Mouse (Mus musculus) hindbrain, embryonic 15.5 days (tissue): Measurements from ENCODE around the gene Gm16253. TPM values are rescaled to one million over a fixed set of nuclear protein-coding genes. Genes with fewer than 3 reads are reported as not detected.

Source experiments
- ATAC-seq: fragments of 200-750 bp; cut with Nextera tagmentation; 2 replicates; pipeline ENCODE4 v1.8.0; 2017; ENCODE audit warnings: low read depth, moderate number of reproducible peaks, moderate TSS enrichment; ENCODE audit not compliant: low FRiP score
- H3K27ac ChIP-seq: fragments of 300-500 bp; sonication (generic); replicated peaks from 2 replicates; pipeline ENCODE4 v1.5.1; 2015; ENCODE audit warnings: mild to moderate bottlenecking, inconsistent platforms
- H3K27me3 ChIP-seq: fragments of 300-500 bp; sonication (generic); 2 replicates; pipeline ENCODE4 v1.6.1; 2015; ENCODE audit warnings: control low read depth, inconsistent platforms
- H3K36me3 ChIP-seq: fragments of 300-500 bp; sonication (generic); 2 replicates; pipeline ENCODE4 v1.6.1; 2015; ENCODE audit warnings: control low read depth, inconsistent platforms
- H3K4me1 ChIP-seq: fragments of 300-500 bp; sonication (generic); replicated peaks from 2 replicates; pipeline ENCODE4 v1.6.1; 2015; ENCODE audit warnings: control low read depth, inconsistent platforms
- H3K4me2 ChIP-seq: fragments of 300-500 bp; sonication (generic); 2 replicates; pipeline ENCODE4 v1.6.1; 2015; ENCODE audit warnings: moderate library complexity, mild to moderate bottlenecking, inconsistent platforms
- H3K4me3 ChIP-seq: fragments of 300-500 bp; sonication (generic); 2 replicates; pipeline ENCODE4 v1.5.1; 2015; ENCODE audit warnings: mild to moderate bottlenecking, inconsistent platforms
- H3K9ac ChIP-seq: fragments of 300-500 bp; sonication (generic); 2 replicates; pipeline ENCODE4 v1.6.1; 2015; ENCODE audit warnings: inconsistent platforms
- H3K9me3 ChIP-seq: fragments of 300-500 bp; sonication (generic); 2 replicates; pipeline ENCODE4 v1.6.1; 2016; ENCODE audit warnings: control low read depth, inconsistent platforms
- WGBS: fragments of 180-500 bp; shearing (Covaris S2); methylation state at CpG from one replicate; pipeline ENCODE4 v1.1.7; 2015; 5-methylcytosine and 5-hydroxymethylcytosine counted together
- polyA plus RNA-seq: library from polyadenylated mRNA; unstranded; fragments of >200 nt; fragmentation: Nextera tagmentation; extraction: Ambion mirVana; gene quantifications from 2 replicates; pipeline ENCODE4 v1.2.1, GENCODE M21; 2015

Gm16253 gene
- polyA plus RNA-seq, 1 experiment from 2014 or later = 2.2 TPM

DNA sequence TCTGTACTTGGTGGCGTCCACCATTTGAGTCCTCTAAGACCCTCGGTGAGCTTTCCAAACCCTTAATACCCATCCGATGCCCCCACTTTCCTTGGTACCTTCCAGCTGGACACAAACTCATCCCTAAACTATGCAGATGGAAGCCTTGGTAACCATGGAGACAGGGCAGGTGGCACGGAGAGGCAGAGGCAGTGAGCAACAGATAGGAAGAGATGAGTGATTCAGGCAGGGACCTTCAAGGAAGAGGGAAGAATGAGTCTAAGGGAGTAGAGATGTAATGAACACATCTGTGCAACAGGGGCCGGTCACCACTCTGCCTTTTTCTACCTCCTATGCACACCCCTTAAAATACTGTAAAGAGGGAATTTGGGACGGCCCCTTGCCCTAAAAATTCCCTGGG lies 18.9 kb downstream of the Gm16253 start:
- no peaks in the 10 kb centered on the region for H3K9me3 ChIP-seq
- WGBS = 23% methylated on average over 6 of the region's 6 CpGs
- H3K9ac ChIP-seq = peak overlapping the region; percentile 70; the same call in 1 of the 2 replicates
- ATAC-seq = no peak
- peaks cover 67% of the 10 kb centered on the region for H3K4me1 ChIP-seq
- peak overlapping the region; percentile 99 for H3K4me2 ChIP-seq
- no peaks in the 10 kb centered on the region for H3K27me3 ChIP-seq
- H3K36me3 ChIP-seq = no peaks in the 10 kb centered on the region
- peak overlapping the region; percentile 52 for H3K4me3 ChIP-seq
- H3K27ac ChIP-seq = peak overlapping the region; percentile 75

DNA sequence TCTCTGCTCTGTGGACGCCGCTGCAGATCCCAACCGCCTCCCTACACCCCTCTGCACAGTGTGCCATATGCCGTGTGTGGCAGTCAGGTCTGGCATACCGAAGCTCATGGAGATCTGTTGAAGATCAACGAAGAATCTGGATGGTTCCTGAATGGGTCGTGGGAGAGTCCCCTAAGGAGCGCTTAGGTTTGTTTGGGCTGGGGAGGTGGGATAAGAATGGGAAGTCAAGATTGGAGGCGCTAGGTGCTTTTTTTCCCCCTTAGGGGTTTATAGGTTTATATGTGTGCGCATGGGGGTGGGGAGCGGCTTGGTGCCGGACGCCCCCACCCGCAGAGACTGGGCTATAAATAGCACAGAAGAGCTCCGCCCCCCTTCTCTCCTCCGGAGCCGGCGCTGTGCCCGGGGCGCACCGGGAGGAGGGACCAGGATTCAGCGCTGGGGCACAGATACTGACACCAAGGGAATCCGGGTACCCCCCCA lies 19.5 kb downstream of the Gm16253 start, which contains the start of gene Ankrd34a:
Ankrd34a (plus strand) TSS at position 409 of the 480 bp plus-strand sequence.
- 2% methylated on average over 17 of the region's 23 CpGs for WGBS
- no peak for ATAC-seq
- Histone ChIP-seq H3K4me2 (peak within 1 kb of the TSS; percentile 99), H3K27ac (peak within 1 kb of the TSS; percentile 75), H3K36me3 (no peaks in the 10 kb centered on the region), H3K9me3 (no peaks in the 10 kb centered on the region), H3K27me3 (no peaks in the 10 kb centered on the region), H3K9ac (peak within 1 kb of the TSS; percentile 70), H3K4me1 (peaks cover 68% of the 10 kb centered on the region), H3K4me3 (peak within 1 kb of the TSS; percentile 52)

DNA sequence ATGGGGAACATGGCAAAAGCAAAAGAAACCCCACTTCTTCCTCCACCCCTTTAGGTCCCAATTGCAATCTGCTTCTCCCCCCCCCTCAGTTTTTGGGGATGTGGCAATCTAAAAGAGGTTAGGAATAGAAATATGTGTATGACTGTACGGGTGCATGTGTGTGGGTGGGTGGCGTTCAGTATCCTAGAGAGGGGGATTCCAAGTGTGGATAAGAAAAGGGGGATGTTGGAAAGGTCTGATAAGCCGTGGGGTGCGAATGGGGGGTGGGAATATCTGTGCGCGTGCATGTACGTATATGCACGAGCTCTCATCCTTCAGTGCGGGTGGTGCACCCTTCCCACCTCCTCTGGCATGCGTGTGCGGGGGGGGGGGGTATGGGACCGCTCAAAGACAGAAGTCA lies 20.1 kb downstream of the Gm16253 start:
- H3K4me3 ChIP-seq = peak overlapping the region; percentile 52
- ATAC-seq = no peak
- H3K27me3 ChIP-seq = no peaks in the 10 kb centered on the region
- peak overlapping the region; percentile 70 for H3K9ac ChIP-seq
- no peaks in the 10 kb centered on the region for H3K9me3 ChIP-seq
- H3K4me2 ChIP-seq = peak overlapping the region; percentile 99
- H3K36me3 ChIP-seq = no peaks in the 10 kb centered on the region
- WGBS = 0% methylated on average over 10 of the region's 12 CpGs
- peaks cover 71% of the 10 kb centered on the region for H3K4me1 ChIP-seq
- peak overlapping the region; percentile 75 for H3K27ac ChIP-seq

DNA sequence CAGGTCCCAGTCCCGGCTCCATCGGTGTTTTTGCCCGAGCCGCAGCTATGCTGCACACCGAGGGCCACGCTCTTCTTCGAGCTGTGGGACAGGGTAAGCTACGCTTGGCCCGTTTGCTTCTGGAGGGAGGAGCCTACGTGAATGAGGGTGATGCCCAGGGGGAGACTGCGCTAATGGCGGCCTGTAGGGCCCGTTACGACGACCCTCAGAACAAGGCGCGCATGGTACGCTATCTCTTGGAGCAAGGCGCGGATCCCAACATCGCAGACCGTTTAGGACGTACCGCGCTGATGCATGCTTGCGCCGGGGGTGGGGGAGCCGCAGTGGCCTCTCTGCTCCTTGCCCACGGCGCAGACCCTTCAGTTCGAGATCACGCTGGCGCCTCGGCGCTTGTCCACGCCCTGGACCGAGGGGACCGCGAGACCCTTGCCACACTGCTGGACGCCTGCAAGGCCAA lies 20.7 kb downstream of the Gm16253 start:
- peak overlapping the region; percentile 70 for H3K9ac ChIP-seq
- H3K27me3 ChIP-seq = no peaks in the 10 kb centered on the region
- under 1% methylated on average over 40 of the region's 40 CpGs for WGBS
- H3K4me1 ChIP-seq = peaks cover 75% of the 10 kb centered on the region
- H3K9me3 ChIP-seq = no peaks in the 10 kb centered on the region
- no peak for ATAC-seq
- no peaks in the 10 kb centered on the region for H3K36me3 ChIP-seq
- peak overlapping the region; percentile 99 for H3K4me2 ChIP-seq
- peak overlapping the region; percentile 52 for H3K4me3 ChIP-seq
- peak overlapping the region; percentile 75 for H3K27ac ChIP-seq

DNA sequence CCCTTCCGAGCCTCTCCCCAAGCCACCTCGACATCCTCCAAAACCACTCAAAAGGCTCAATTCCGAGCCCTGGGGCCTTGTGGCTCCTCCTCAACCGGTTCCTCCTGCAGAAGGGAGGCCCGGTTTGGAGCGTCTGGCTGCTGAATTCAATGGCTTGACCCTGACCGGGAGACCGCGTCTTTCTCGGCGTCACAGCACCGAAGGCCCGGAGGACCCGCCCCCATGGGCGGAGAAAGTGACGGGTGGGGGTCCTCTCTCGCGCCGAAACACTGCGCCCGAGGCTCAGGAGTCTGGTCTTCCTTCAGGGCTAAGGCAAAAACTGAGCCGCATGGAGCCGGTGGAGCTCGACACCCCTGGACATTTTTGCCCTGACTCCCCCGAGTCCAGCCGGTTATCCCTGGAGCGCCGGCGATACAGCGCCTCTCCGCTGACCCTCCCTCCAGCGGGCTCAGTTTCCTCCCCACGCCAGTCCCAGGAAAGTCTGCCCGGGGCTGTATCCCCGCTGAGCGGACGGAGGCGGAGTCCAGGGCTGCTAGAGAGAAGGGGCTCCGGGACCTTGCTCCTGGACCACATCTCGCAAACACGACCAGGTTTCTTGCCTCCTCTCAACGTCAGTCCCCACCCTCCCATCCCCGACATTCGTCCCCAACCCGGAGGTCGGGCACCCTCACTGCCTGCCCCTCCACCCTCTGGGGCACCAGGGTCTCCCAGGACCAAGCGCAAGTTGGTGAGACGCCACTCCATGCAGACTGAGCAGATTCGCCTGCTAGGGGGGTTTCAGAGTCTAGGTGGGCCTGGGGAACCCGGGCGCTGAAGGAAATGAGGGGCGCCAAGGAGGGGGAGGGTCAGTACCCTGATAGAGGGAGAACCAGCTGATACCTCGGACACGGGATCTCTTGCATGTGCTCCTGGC lies 21.6 kb downstream of the Gm16253 start:
- Histone ChIP-seq H3K36me3 (no peaks in the 10 kb centered on the region), H3K27ac (peak overlapping the region; percentile 75), H3K9me3 (no peaks in the 10 kb centered on the region), H3K27me3 (no peaks in the 10 kb centered on the region), H3K9ac (peak overlapping the region; percentile 70), H3K4me3 (peak overlapping the region; percentile 52), H3K4me1 (peaks cover 75% of the 10 kb centered on the region), H3K4me2 (peak overlapping the region; percentile 99)
- no peak for ATAC-seq
- WGBS = 3% methylated on average over 53 of the region's 54 CpGs

DNA sequence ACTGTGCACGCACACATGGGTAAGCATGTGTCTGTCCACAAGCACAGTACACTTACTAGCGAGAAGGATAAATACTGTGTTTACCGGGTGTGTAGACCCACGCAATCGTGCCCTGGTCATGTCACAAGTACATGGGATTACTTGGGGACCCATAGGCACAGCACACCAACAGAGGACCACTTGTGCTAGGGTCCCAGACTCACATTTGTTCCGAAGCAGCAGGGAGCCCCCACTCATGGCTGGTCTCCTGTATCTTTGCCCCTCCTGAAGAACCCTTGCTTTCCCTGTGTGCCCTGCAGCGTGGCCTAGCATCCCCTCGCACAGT lies 22.2 kb downstream of the Gm16253 start:
- no peak for ATAC-seq
- Histone ChIP-seq H3K9ac (0 out of 2 replicates have a peak overlapping the region, but pooled peaks have one; percentile 6), H3K4me2 (peak overlapping the region; percentile 99), H3K27ac (no peak overlapping the region), H3K27me3 (no peaks in the 10 kb centered on the region), H3K4me1 (peaks cover 81% of the 10 kb centered on the region), H3K4me3 (peak overlapping the region; percentile 52), H3K36me3 (no peaks in the 10 kb centered on the region), H3K9me3 (no peaks in the 10 kb centered on the region)
- 46% methylated on average over 8 of the region's 8 CpGs for WGBS

DNA sequence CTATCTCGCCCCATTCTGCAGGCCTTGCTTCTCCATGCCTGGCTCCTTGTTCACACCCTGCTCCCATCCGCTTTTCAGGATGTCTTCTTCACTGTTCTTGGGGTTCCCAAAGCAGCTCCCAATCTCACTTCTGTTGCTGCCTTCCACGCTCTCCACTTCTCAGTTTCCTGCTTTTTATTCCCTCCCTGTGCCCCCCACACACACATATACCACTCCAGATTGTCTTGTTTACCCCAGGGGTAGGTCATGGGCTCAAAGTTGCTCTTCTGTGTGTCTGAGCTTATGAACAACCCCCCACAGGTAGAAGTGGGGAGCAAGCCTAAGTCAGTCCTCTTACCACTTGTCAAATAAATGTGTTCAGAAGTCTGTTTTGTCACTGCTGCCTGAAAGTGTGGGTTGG lies 22.6 kb downstream of the Gm16253 start:
- H3K4me2 ChIP-seq = peak overlapping the region; percentile 99
- no peaks in the 10 kb centered on the region for H3K27me3 ChIP-seq
- no peaks in the 10 kb centered on the region for H3K36me3 ChIP-seq
- peak overlapping the region; percentile 52; the same call in 1 of the 2 replicates for H3K4me3 ChIP-seq
- H3K27ac ChIP-seq = no peak overlapping the region
- H3K9ac ChIP-seq = 0 out of 2 replicates have a peak overlapping the region, but pooled peaks have one; percentile 6
- H3K4me1 ChIP-seq = peaks cover 85% of the 10 kb centered on the region
- no peaks in the 10 kb centered on the region for H3K9me3 ChIP-seq
- no peak for ATAC-seq
- WGBS = 73% methylated on average over 3 of the region's 3 CpGs

DNA sequence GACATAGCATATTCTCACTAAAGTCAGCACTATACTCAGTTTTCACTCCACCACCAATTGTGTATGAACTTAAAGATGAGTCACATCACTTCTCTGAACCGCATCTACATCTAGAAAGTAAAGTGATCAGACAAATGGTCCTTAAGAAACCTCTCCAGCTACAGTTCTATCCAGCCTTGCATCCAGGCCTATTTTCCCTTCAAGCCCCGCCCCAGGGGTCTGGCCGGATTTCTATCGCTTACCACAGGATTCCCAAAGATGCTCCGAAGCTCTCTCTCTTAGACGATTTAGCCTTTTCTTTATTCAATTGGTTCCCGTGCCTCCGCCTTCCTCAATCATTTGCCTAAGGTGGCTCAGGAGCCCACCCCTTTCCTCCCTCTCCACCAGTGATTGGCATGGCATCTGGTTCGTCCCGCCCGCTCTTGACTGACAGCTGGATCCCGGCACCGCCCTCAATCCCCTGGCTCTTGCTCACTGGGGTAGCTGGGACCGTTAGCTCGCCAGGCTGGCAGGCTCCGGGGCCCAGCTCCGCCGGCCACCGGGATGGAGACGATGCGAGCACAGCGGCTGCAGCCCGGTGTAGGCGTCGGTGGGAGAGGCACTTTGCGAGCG lies 24.0 kb downstream of the Gm16253 start, which contains the start of gene Lix1l:
Lix1l (plus strand) TSS at position 511 of the 612 bp plus-strand sequence.
- WGBS = under 1% methylated on average over 26 of the region's 27 CpGs
- peaks cover 90% of the 10 kb centered on the region for H3K4me1 ChIP-seq

DNA sequence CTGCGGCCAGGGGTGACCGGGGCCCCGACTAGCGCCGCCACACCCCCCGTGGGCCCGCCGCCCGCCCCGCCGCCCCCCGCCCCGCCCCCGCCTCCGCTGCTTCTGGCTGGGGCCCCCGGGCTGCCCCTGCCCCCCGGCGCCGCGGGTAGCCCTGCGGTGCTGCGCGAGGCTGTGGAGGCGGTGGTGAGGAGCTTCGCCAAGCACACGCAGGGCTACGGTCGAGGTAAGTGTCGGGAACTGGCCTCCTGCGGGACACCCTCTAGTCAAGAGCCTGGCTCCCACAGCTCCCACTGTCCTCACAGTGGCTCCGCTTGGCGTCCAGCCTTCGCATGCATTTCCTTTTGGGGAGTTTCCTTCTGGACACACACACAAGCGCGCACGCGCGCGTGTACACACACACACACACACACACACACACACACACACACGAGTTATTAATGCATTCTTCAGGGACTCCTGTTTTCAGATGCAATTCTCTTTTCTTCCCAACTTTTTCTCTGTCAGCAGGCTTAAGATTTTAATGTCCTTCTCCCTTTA lies 24.5 kb downstream of the Gm16253 start:
- H3K27ac ChIP-seq = peak overlapping the region; percentile 97

More for the DNA sequence above, 24.0 kb downstream of the Gm16253 start, which contains the start of gene Lix1l:
- Histone ChIP-seq H3K4me2 (peak within 1 kb of the TSS; percentile 70), H3K9ac (peak within 1 kb of the TSS; percentile 89), H3K36me3 (no peaks in the 10 kb centered on the region), H3K27ac (peak within 1 kb of the TSS; percentile 97), H3K27me3 (no peaks in the 10 kb centered on the region), H3K4me3 (peak within 1 kb of the TSS; percentile 86), H3K9me3 (no peaks in the 10 kb centered on the region)
- ATAC-seq = peak; percentile 94

DNA sequence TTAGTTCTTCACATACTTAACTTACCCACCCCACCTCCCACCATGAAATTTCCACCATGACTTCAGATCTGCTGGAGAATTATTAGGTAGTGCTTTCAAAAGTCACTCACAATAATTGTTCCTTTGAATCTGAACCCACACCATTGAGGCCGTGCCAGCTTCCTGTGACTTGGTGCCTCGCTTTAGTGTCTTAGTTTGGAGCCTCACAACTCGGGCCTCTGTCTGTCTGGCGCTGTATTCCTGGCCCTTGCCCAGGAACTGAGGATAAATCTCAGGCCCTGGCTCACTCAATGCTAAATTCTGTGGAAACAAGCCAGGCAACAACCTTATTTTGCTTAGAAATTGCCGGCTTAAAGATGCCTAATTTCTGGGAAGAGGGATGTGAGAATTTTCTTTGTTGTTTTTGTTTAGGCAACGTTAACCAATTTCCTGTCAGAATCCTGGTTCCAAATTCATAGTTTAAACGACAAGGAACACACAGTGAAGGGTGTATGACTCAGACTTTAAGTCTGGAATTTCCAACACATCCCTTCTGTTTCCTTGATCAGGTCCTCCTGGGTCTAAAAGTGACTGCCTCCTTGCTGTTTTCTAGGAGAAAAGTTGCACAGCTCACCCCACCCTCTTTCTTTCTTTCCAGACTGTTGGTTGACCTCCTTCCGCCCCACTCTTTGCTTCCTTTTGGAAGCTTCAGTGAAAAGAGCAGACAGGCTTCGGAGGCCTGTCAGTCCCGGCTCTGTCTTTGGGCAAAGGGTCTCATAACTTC lies 25.3 kb downstream of the Gm16253 start:
- Histone ChIP-seq H3K4me1 (peaks cover 77% of the 10 kb centered on the region), H3K4me2 (peak overlapping the region; percentile 70), H3K27me3 (no peaks in the 10 kb centered on the region), H3K36me3 (no peaks in the 10 kb centered on the region), H3K9me3 (no peaks in the 10 kb centered on the region), H3K9ac (peak overlapping the region; percentile 89), H3K27ac (peak overlapping the region; percentile 97), H3K4me3 (peak overlapping the region; percentile 86)
- no peak for ATAC-seq
- WGBS = 8% methylated on average over 10 of the region's 10 CpGs

More for the DNA sequence above, 24.5 kb downstream of the Gm16253 start:
- peak overlapping the region; percentile 86 for H3K4me3 ChIP-seq
- H3K9me3 ChIP-seq = no peaks in the 10 kb centered on the region
- H3K4me2 ChIP-seq = peak overlapping the region; percentile 70
- H3K36me3 ChIP-seq = no peaks in the 10 kb centered on the region
- WGBS = under 1% methylated on average over 35 of the region's 40 CpGs
- ATAC-seq = peak; percentile 60
- peaks cover 84% of the 10 kb centered on the region for H3K4me1 ChIP-seq
- peak overlapping the region; percentile 89 for H3K9ac ChIP-seq
- no peaks in the 10 kb centered on the region for H3K27me3 ChIP-seq

DNA sequence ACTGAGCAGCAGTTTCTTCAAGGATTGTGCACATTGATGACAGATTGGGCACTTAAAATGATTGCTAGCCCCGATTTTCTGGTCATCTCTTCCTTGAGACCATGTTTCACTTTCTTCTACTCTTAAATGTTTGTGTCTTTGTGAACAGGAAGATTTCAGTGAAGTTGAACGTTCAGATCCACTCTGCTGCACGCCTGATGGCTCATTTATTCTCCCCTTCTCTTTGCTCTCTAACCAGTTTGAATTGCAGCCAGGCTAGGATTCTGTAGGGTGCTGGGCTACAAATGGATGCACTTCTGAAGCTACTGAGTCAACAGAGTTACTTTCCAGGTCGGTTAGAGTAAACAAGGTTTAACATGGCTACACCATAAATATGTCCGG lies 25.9 kb downstream of the Gm16253 start:
- ATAC-seq = no peak
- H3K4me1 ChIP-seq = peaks cover 75% of the 10 kb centered on the region

More for the DNA sequence above, 25.9 kb downstream of the Gm16253 start:
- 16% methylated on average over 5 of the region's 5 CpGs for WGBS
- H3K36me3 ChIP-seq = no peaks in the 10 kb centered on the region
- H3K9me3 ChIP-seq = no peaks in the 10 kb centered on the region
- H3K27ac ChIP-seq = peak overlapping the region; percentile 97
- H3K4me3 ChIP-seq = peak overlapping the region; percentile 86
- H3K4me2 ChIP-seq = peak overlapping the region; percentile 70
- no peaks in the 10 kb centered on the region for H3K27me3 ChIP-seq
- peak overlapping the region; percentile 89 for H3K9ac ChIP-seq
